Mouse (Mus musculus): ENCODE measurements around the gene Fat3.

The Fat3 gene

GRCm38 (mm10) chr9:16428589-16428988 is 72.5 kb downstream of the Fat3 start:
- DNase-seq: no peak

- no peak for DNase-seq
Measured at GRCm38 (mm10) chr9:16422707-16423106, 78.4 kb downstream of the Fat3 start.

GRCm38 (mm10) chr9:16402815-16403214 is 98.3 kb downstream of the Fat3 start:
- no peak for DNase-seq

GRCm38 (mm10) chr9:16398734-16399686 is 102.1 kb downstream of the Fat3 start:
- DNase-seq: no peak

GRCm38 (mm10) chr9:16389141-16389540 is 111.9 kb downstream of the Fat3 start:
- no peak for DNase-seq

- no peak for DNase-seq
Measured at GRCm38 (mm10) chr9:16387527-16387926, 113.6 kb downstream of the Fat3 start.

GRCm38 (mm10) chr9:16363713-16364112 is 137.4 kb downstream of the Fat3 start:
- no peak for DNase-seq

GRCm38 (mm10) chr9:16361811-16362210 is 139.3 kb downstream of the Fat3 start:
- no peak for DNase-seq

- DNase-seq: no peak
Measured at GRCm38 (mm10) chr9:16356636-16357035, 144.4 kb downstream of the Fat3 start.

GRCm38 (mm10) chr9:16354906-16355305 is 146.2 kb downstream of the Fat3 start:
- DNase-seq: no peak

- DNase-seq: no peak
Measured at GRCm38 (mm10) chr9:16353049-16353724, 147.9 kb downstream of the Fat3 start.

GRCm38 (mm10) chr9:16352486-16353048 is 148.5 kb downstream of the Fat3 start:
- DNase-seq: no peak

GRCm38 (mm10) chr9:16344902-16345855 is 155.9 kb downstream of the Fat3 start:
- no peak for DNase-seq

- DNase-seq: no peak
Measured at GRCm38 (mm10) chr9:16343191-16343590, 157.9 kb downstream of the Fat3 start.

GRCm38 (mm10) chr9:16342577-16342976 is 158.5 kb downstream of the Fat3 start:
- no peak for DNase-seq

GRCm38 (mm10) chr9:16330290-16330984 is 170.6 kb downstream of the Fat3 start:
- DNase-seq: no peak

- no peak for DNase-seq
Measured at GRCm38 (mm10) chr9:16318957-16319356, 182.1 kb downstream of the Fat3 start.

- DNase-seq: no peak
Measured at GRCm38 (mm10) chr9:16312599-16313197, 188.4 kb downstream of the Fat3 start.

- DNase-seq: no peak
Measured at GRCm38 (mm10) chr9:16310855-16311848, 189.9 kb downstream of the Fat3 start.

- no peak for DNase-seq
Measured at GRCm38 (mm10) chr9:16310305-16310704, 190.8 kb downstream of the Fat3 start.

Measured in lung, postnatal 4 days (tissue).